Comparison of ENCODE assay signal across 22 mouse cellular contexts in the genomic region with DNA sequence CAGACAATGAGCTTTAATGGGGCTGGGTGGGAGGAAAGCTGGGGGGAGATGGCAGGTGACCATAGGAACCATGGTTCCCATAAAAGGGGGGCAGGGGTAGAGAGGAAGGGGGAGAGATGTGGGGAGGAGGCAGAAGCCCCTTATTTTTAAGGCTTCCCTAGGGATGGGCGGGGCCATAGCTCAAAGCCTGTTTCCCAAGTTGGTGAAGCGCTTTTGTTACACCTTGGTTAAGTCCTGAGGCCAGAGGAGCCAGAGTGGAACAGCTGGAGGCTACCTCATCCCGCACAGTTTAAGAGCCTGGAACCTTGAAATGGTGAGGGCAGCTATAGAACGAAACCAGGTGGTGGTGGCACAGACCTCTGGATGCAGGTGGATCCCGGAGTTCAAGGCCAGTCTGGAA. TPM values are rescaled to one million over a fixed set of nuclear protein-coding genes. Genes with fewer than 3 reads are reported as not detected.
A peak's percentile ranks its signal among the peaks of the same experiment; 100 is the strongest.
DNase-seq lines count a peak whose midpoint lies in the region; ATAC-seq and TF ChIP-seq lines count a peak whose summit lies in the region.
"Had no signal": no experiment of that assay in that cellular context is flagged by ENCODE, and none has a peak within 500 bp of the region (broad histone marks: within the 10 kb centered on the region; RNA-seq: fewer than 3 reads in every experiment).

No protein-coding gene starts in this region.

- no peaks in the 10 kb centered on the region for H3K36me3 ChIP-seq in kidney, postnatal 0 days (ENCODE audit: insufficient read depth, low read length)
- no peaks in the 10 kb centered on the region for H3K36me3 ChIP-seq in kidney, adult 2 months (ENCODE audit: control insufficient read depth, insufficient read depth, low read length)
- H3K36me3 ChIP-seq in ES-E14 (ENCODE audit: control insufficient read depth, insufficient read depth, low read length, poor library complexity, severe bottlenecking), result no peaks in the 10 kb centered on the region
- H3K36me3 ChIP-seq: embryonic facial prominence, embryonic 10.5 days; embryonic facial prominence, embryonic 12.5 days; forebrain, embryonic 15.5 days had no signal

- no peak for DNase-seq in kidney, postnatal 0 days (ENCODE audit: low spot score)
- no peak for DNase-seq in kidney, adult 2 months
- peak; percentile 51 for DNase-seq in testis, postnatal 14 days (ENCODE audit: low spot score)
- DNase-seq in testis, postnatal 10 days (ENCODE audit: low spot score), result no peak
- no peak for DNase-seq in ES-E14 (ENCODE audit: low read depth, low spot score)
- DNase-seq in urinary bladder, postnatal 25 days (ENCODE audit: low spot score), result no peak
- no peak for DNase-seq in layer of hippocampus, adult 11-12 months (ENCODE audit: low spot score)
- DNase-seq: adrenal gland, adult 8-10 months; adrenal gland, postnatal 14 days; adrenal gland, postnatal 36 days; cerebellum, adult 11-12 months; cerebellum, adult 2 months; cerebellum, adult 9-10 months; cerebellum, postnatal 10 days; cerebellum, postnatal 25 days; forebrain, postnatal 0 days had no signal

- H3K9ac ChIP-seq in kidney, postnatal 0 days (ENCODE audit: low read depth, low read length), result no peak overlapping the region
- no peak overlapping the region for H3K9ac ChIP-seq in ES-E14 (ENCODE audit: insufficient read depth, low read depth, low read length, poor library complexity, severe bottlenecking)
- H3K9ac ChIP-seq: embryonic facial prominence, embryonic 12.5 days; forebrain, embryonic 13.5 days; forebrain, embryonic 15.5 days; forebrain, postnatal 0 days had no signal

- H3K27ac ChIP-seq in kidney, postnatal 0 days, result no peak overlapping the region
- no peak overlapping the region for H3K27ac ChIP-seq in kidney, adult 2 months (ENCODE audit: insufficient read depth, low read depth, low read length)
- peak overlapping the region; percentile 74 for H3K27ac ChIP-seq in ES-E14 (ENCODE audit: insufficient read depth, low read depth, low read length, poor library complexity, severe bottlenecking)
- H3K27ac ChIP-seq: embryonic facial prominence, embryonic 10.5 days; embryonic facial prominence, embryonic 12.5 days; forebrain, embryonic 13.5 days; forebrain, embryonic 15.5 days had no signal

- H3K9me3 ChIP-seq in kidney, postnatal 0 days (replicated peaks; ENCODE audit: low read length), result no peaks in the 10 kb centered on the region
- H3K9me3 ChIP-seq in ES-E14 (ENCODE audit: control insufficient read depth, insufficient read depth, low read depth, low read length), result no peaks in the 10 kb centered on the region
- H3K9me3 ChIP-seq: embryonic facial prominence, embryonic 10.5 days; embryonic facial prominence, embryonic 12.5 days; forebrain, embryonic 13.5 days; forebrain, embryonic 15.5 days had no signal

- no peak for TF ChIP-seq CTCF in kidney, postnatal 0 days (IDR thresholded peaks at IDR 0.05; ENCODE audit: low read depth)
- TF ChIP-seq CTCF in kidney, adult 2 months (conservative IDR thresholded peaks at IDR 0.05; ENCODE audit: insufficient read depth, insufficient read length, low read depth, low read length), result no peak

- H3K27me3 ChIP-seq in kidney, postnatal 0 days (ENCODE audit: insufficient read depth, low read length), result no peaks in the 10 kb centered on the region
- H3K27me3 ChIP-seq in kidney, adult 2 months (replicated peaks; ENCODE audit: control insufficient read depth, insufficient read depth, low read length), result no peaks in the 10 kb centered on the region
- H3K27me3 ChIP-seq: embryonic facial prominence, embryonic 12.5 days; forebrain, embryonic 13.5 days; forebrain, embryonic 15.5 days had no signal

- H3K4me3 ChIP-seq in kidney, postnatal 0 days (replicated peaks; ENCODE audit: low read depth, low read length), result no peak overlapping the region
- H3K4me3 ChIP-seq in kidney, adult 2 months (ENCODE audit: insufficient read depth, low read depth, low read length), result no peak overlapping the region
- no peak overlapping the region for H3K4me3 ChIP-seq in ES-E14 (ENCODE audit: insufficient read depth in 1 of 2, low read depth in 1 of 2, low read length in 2 of 2, poor library complexity in 1 of 2, severe bottlenecking in 1 of 2)
- H3K4me3 ChIP-seq: embryonic facial prominence, embryonic 10.5 days; embryonic facial prominence, embryonic 12.5 days; forebrain, embryonic 13.5 days; forebrain, embryonic 15.5 days had no signal

- ATAC-seq in kidney, postnatal 0 days (replicated peaks; ENCODE audit: low FRiP score, low read depth), result 0 out of 2 replicates have a peak, but pooled peaks have one; percentile 26
- ATAC-seq: activated CD4-positive, CD25-positive, alpha-beta regulatory T cell, adult 4 months; forebrain, embryonic 13.5 days; forebrain, embryonic 15.5 days; forebrain, postnatal 0 days had no signal

- H3K4me2 ChIP-seq in kidney, postnatal 0 days (ENCODE audit: low read length), result no peak overlapping the region
- H3K4me2 ChIP-seq: embryonic facial prominence, embryonic 12.5 days; forebrain, embryonic 13.5 days; forebrain, embryonic 15.5 days had no signal

- peaks cover 8% of the 10 kb centered on the region; the same call in 1 of the 2 replicates for H3K4me1 ChIP-seq in kidney, postnatal 0 days (replicated peaks; ENCODE audit: insufficient read depth, low read length)
- H3K4me1 ChIP-seq in kidney, adult 2 months (ENCODE audit: control insufficient read depth, insufficient read depth, low read length), result peaks cover 15% of the 10 kb centered on the region; the same call in 1 of the 2 replicates
- peaks cover 6 to 20% of the 10 kb centered on the region in 2 experiments; a peak in 3 of 4 replicates for H3K4me1 ChIP-seq in ES-E14 (ENCODE audit: control insufficient read depth in 2 of 2, insufficient read depth in 2 of 2, low read length in 2 of 2, poor library complexity in 1 of 2)
- H3K4me1 ChIP-seq: forebrain, embryonic 15.5 days had no signal

- WGBS in kidney, postnatal 0 days, result 75% methylated on average over 5 of the region's 5 CpGs
- 91% methylated on average over 5 of the region's 5 CpGs for WGBS in kidney, adult 2 months

- no peak for TF ChIP-seq POLR2A in kidney, adult 2 months (IDR thresholded peaks at IDR 0.05; ENCODE audit: low read depth, low read length)

- in situ Hi-C loops in ES-E14 (cut with MboI; ENCODE audit: low sequenced_read_pairs in 2 of 2, unreplicated experiment in 2 of 2), result loop anchor here in 1 of 2 experiments (25.0 kb wide), 1 partner anchor 226 kb away; a partner anchor contains a TSS

TF ChIP-seq in ES-E14, 5 proteins besides CTCF, POLR2A, EP300 and RAD21:
- TF ChIP-seq ZNF384 (IDR thresholded peaks at IDR 0.05; ENCODE audit: low read depth, low read length), result no peak
- no peak for TF ChIP-seq CHD2 (IDR thresholded peaks at IDR 0.05; ENCODE audit: low read depth, low read length)
- no peak for TF ChIP-seq ZC3H11A (IDR thresholded peaks at IDR 0.05; ENCODE audit: borderline replicate concordance, low read depth, low read length)
- no peak for TF ChIP-seq MAFK (IDR thresholded peaks at IDR 0.05; ENCODE audit: insufficient read depth, low read depth, low read length)
- TF ChIP-seq HCFC1 (IDR thresholded peaks at IDR 0.05; ENCODE audit: borderline replicate concordance, insufficient read depth, low read length), result no peak

RNA-seq across cellular contexts. Expression of a gene that starts 26.3 kb away (rescaled TPM):
- 419 and 424 TPM in 2 replicates for polyA plus RNA-seq in kidney, postnatal 0 days (2015; fragmentation: Nextera tagmentation; extraction: Ambion mirVana)
- polyA plus RNA-seq in kidney, adult 2 months (2012; rRNA removed), result 314 and 444 TPM in 2 replicates
- 308 and 393 TPM in 2 replicates for total RNA-seq in ES-E14 (2012; rRNA removed)

RNA-seq across cellular contexts. Expression of a gene that starts 26.5 kb away (rescaled TPM):
- 0.13 TPM in 2 replicates for polyA plus RNA-seq in kidney, postnatal 0 days (2015; fragmentation: Nextera tagmentation; extraction: Ambion mirVana)
- 0.14 and 0.86 TPM in 2 replicates for polyA plus RNA-seq in kidney, adult 2 months (2012; rRNA removed)
- 0.27 and 0.42 TPM in 2 replicates for total RNA-seq in ES-E14 (2012; rRNA removed)
- total RNA-seq: MEL had no signal

RNA-seq across cellular contexts. Expression of a gene that starts 34.2 kb away (rescaled TPM):
- 34.1 and 35.5 TPM in 2 replicates for polyA plus RNA-seq in kidney, postnatal 0 days (2015; fragmentation: Nextera tagmentation; extraction: Ambion mirVana)
- 230 TPM in 2 replicates for polyA plus RNA-seq in kidney, adult 2 months (2012; rRNA removed)
- total RNA-seq in ES-E14 (2012; rRNA removed), result 22.8 and 38.0 TPM in 2 replicates
